Mouse (Mus musculus): Measurements from ENCODE around the gene 2700049A03Rik. TPM values are rescaled to one million over a fixed set of nuclear protein-coding genes. Genes with fewer than 3 reads are reported as not detected.

2700049A03Rik gene
- polyA plus RNA-seq, 1 experiment from 2014 or later, result 13.9 TPM

DNA sequence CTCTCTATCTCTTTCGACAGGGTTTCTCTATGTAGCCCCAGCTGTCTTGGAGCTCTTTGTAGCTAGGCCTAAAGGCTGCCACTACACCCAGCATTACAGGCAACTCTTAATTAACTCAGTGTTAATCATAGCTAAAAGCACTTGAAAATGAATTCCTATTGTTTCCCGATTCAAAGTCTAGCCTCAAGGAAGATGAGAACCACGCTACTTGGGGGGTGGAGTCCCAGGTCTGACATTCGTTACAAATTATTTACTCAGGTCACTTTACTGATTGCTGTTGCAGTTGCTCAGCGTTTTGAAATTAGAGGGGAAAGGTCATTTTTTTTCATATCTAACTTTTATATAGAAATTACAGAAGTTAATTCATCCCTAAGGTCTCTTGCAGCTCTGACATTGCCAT lies 1.1 kb upstream of the 2700049A03Rik start:
- peak overlapping the region; percentile 92 for H3K9ac ChIP-seq
- H3K36me3 ChIP-seq (replicated peaks; ENCODE audit: control insufficient read depth, insufficient read depth), result peaks cover 31% of the 10 kb centered on the region
- H3K4me2 ChIP-seq (replicated peaks), result peak overlapping the region; percentile 89
- no peak for ATAC-seq (ENCODE audit: low FRiP score)
- no peak for DNase-seq (ENCODE audit: low spot score)
- H3K27me3 ChIP-seq (ENCODE audit: control insufficient read depth, insufficient read depth, low read length), result no peaks in the 10 kb centered on the region
- peaks cover 22% of the 10 kb centered on the region for H3K4me1 ChIP-seq (replicated peaks; ENCODE audit: control insufficient read depth, insufficient read depth, low read length)
- WGBS, result 40% methylated on average over 5 of the region's 5 CpGs
- no peak overlapping the region for H3K27ac ChIP-seq
- no peaks in the 10 kb centered on the region for H3K9me3 ChIP-seq (ENCODE audit: control insufficient read depth, low read length)
- peak overlapping the region; percentile 86 for H3K4me3 ChIP-seq (replicated peaks; ENCODE audit: low read length)

DNA sequence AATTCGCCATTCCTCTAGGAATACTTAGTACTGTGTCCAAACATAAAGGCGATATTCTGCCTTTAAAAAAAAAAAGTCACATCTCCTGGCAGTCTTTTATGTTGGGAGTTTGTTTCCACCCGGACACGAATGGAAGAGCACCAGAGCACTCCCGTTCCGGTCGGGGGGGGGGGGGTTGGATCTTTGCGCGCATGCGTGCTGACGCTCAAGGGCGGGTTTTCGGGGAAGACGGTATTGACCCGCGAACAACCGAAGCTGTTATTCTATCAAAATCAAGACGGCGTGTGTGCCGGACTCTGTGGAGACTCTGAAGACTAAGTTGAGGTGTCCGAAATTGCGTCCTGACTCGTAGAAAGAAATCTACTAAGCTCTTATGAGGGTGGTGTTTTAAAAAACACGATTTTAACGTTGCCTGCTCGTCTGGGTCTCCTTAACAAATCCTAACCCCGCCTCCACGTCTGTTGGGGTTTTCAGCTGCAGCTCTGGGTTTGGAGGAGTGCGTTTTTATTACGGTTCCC lies 385 bp downstream of the 2700049A03Rik start:
- H3K9ac ChIP-seq, result peak overlapping the region; percentile 92
- peak overlapping the region; percentile 89 for H3K4me2 ChIP-seq (replicated peaks)
- H3K9me3 ChIP-seq (ENCODE audit: control insufficient read depth, low read length), result no peaks in the 10 kb centered on the region
- H3K4me1 ChIP-seq (replicated peaks; ENCODE audit: control insufficient read depth, insufficient read depth, low read length), result peaks cover 22% of the 10 kb centered on the region
- H3K36me3 ChIP-seq (replicated peaks; ENCODE audit: control insufficient read depth, insufficient read depth), result peaks cover 33% of the 10 kb centered on the region
- peak overlapping the region; percentile 86 for H3K4me3 ChIP-seq (replicated peaks; ENCODE audit: low read length)
- peak; percentile 95 for DNase-seq (ENCODE audit: low spot score)
- no peaks in the 10 kb centered on the region for H3K27me3 ChIP-seq (ENCODE audit: control insufficient read depth, insufficient read depth, low read length)
- WGBS, result under 1% methylated on average over 30 of the region's 30 CpGs
- peak overlapping the region; percentile 72 for H3K27ac ChIP-seq
- peak; percentile 89 for ATAC-seq (ENCODE audit: low FRiP score)

DNA sequence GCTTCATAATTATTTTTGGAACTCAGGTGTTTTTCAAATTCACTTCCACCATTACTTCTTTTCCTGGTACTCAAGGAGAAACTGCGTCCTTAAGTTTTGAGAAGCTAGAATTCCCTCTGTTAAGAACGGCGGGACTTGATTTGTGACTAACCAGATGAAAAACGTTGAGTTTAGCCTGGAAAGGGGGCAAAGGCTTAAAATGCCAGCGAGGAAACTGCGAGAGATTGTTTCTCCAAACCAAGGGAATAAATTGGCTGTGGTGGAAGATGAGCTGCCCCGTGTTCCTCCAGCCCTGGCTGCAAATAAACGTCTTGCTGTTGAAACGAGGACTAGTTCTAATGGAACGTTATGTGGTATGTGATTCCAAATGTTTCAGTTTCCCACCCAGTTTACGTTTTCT lies 1.0 kb downstream of the 2700049A03Rik start:
- H3K27ac ChIP-seq, result no peak overlapping the region

GRCm38 (mm10) chr12:71139258-71139828 lies 2.7 kb downstream of the 2700049A03Rik start:
- H3K27me3 ChIP-seq (ENCODE audit: control insufficient read depth, insufficient read depth, low read length), result no peaks in the 10 kb centered on the region
- no peak for ATAC-seq (ENCODE audit: low FRiP score)
- no peak overlapping the region for H3K4me3 ChIP-seq (replicated peaks; ENCODE audit: low read length)
- peak overlapping the region; percentile 89 for H3K4me2 ChIP-seq (replicated peaks)
- H3K9me3 ChIP-seq (ENCODE audit: control insufficient read depth, low read length), result no peaks in the 10 kb centered on the region
- no peak overlapping the region for H3K27ac ChIP-seq
- no peak overlapping the region for H3K9ac ChIP-seq
- no peak for DNase-seq (ENCODE audit: low spot score)
- WGBS, result 85% methylated on average over 5 of the region's 5 CpGs
- peaks cover 22% of the 10 kb centered on the region for H3K4me1 ChIP-seq (replicated peaks; ENCODE audit: control insufficient read depth, insufficient read depth, low read length)
- peaks cover 42% of the 10 kb centered on the region for H3K36me3 ChIP-seq (replicated peaks; ENCODE audit: control insufficient read depth, insufficient read depth)

More for the DNA sequence above, 1.0 kb downstream of the 2700049A03Rik start:
- Histone ChIP-seq H3K4me3 (replicated peaks; ENCODE audit: low read length) (peak overlapping the region; percentile 86), H3K4me1 (replicated peaks; ENCODE audit: control insufficient read depth, insufficient read depth, low read length) (peaks cover 22% of the 10 kb centered on the region), H3K27me3 (ENCODE audit: control insufficient read depth, insufficient read depth, low read length) (no peaks in the 10 kb centered on the region), H3K9ac (peak overlapping the region; percentile 92), H3K4me2 (replicated peaks) (peak overlapping the region; percentile 89), H3K36me3 (replicated peaks; ENCODE audit: control insufficient read depth, insufficient read depth) (peaks cover 34% of the 10 kb centered on the region), H3K9me3 (ENCODE audit: control insufficient read depth, low read length) (no peaks in the 10 kb centered on the region)
- no peak for ATAC-seq (ENCODE audit: low FRiP score)
- WGBS, result 12% methylated on average over 11 of the region's 11 CpGs
- DNase-seq (ENCODE audit: low spot score), result no peak

DNA sequence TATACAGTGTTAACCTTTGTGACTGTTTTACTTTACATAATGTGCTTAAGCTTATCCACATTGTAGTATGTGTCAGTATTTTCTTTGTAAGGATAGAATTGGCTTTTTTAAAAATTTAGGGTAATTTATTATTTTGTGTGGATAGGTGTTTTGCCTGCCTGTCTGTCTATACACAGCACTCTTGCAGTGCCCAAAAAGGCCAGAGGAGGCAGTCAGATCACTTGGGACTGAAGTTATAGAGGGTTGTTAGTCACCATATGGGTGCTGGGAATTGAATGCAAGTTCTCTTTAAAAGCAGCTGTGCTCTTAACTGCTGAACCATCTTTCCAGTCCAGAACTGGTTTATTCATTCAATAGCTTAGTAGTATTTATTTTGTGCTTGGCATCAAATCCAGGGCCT lies 4.5 kb downstream of the 2700049A03Rik start:
- ATAC-seq (ENCODE audit: low FRiP score) (no peak), DNase-seq (ENCODE audit: low spot score) (no peak)
- H3K36me3 ChIP-seq (replicated peaks; ENCODE audit: control insufficient read depth, insufficient read depth), result peaks cover 52% of the 10 kb centered on the region

DNA sequence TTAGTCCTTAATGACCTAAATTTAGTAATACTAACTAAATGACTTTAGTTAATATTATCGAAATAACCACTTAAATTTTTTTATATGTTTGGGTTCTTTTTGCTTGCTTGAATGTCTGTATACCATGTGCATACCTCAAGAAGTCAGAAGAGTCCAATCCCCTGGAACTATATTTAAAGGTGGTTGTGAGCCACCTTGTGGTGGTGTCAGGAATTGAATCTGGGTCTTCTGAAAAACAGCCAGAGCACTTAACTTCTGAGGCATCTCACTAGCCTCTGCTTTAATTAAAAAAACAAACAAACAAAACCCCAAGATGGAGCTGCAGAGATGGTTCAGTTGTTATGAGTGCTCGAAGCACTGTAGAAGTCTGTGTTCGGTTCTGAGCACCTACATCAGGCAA lies 11.0 kb downstream of the 2700049A03Rik start:
- Histone ChIP-seq H3K4me2 (replicated peaks) (no peak overlapping the region), H3K4me1 (replicated peaks; ENCODE audit: control insufficient read depth, insufficient read depth, low read length) (no peaks in the 10 kb centered on the region), H3K9ac (no peak overlapping the region), H3K4me3 (replicated peaks; ENCODE audit: low read length) (no peak overlapping the region), H3K27ac (no peak overlapping the region), H3K9me3 (ENCODE audit: control insufficient read depth, low read length) (no peaks in the 10 kb centered on the region), H3K27me3 (ENCODE audit: control insufficient read depth, insufficient read depth, low read length) (no peaks in the 10 kb centered on the region), H3K36me3 (replicated peaks; ENCODE audit: control insufficient read depth, insufficient read depth) (peaks cover 61% of the 10 kb centered on the region)
- ATAC-seq (ENCODE audit: low FRiP score) (no peak), DNase-seq (ENCODE audit: low spot score) (peak; percentile 77)
- 91% methylated on average over 3 of the region's 3 CpGs for WGBS

More for the DNA sequence above, 4.5 kb downstream of the 2700049A03Rik start:
- no peaks in the 10 kb centered on the region for H3K27me3 ChIP-seq (ENCODE audit: control insufficient read depth, insufficient read depth, low read length)
- no peak overlapping the region for H3K9ac ChIP-seq
- no peak overlapping the region for H3K4me3 ChIP-seq (replicated peaks; ENCODE audit: low read length)
- no peaks in the 10 kb centered on the region for H3K9me3 ChIP-seq (ENCODE audit: control insufficient read depth, low read length)
- peaks cover 17% of the 10 kb centered on the region for H3K4me1 ChIP-seq (replicated peaks; ENCODE audit: control insufficient read depth, insufficient read depth, low read length)
- H3K27ac ChIP-seq, result no peak overlapping the region
- no peak overlapping the region for H3K4me2 ChIP-seq (replicated peaks)

- no peak overlapping the region for H3K27ac ChIP-seq
- no peaks in the 10 kb centered on the region for H3K27me3 ChIP-seq (ENCODE audit: control insufficient read depth, insufficient read depth, low read length)
- ATAC-seq (ENCODE audit: low FRiP score) (no peak), DNase-seq (ENCODE audit: low spot score) (no peak)
- no peak overlapping the region for H3K9ac ChIP-seq
- no peak overlapping the region for H3K4me2 ChIP-seq (replicated peaks)
- no peaks in the 10 kb centered on the region for H3K4me1 ChIP-seq (replicated peaks; ENCODE audit: control insufficient read depth, insufficient read depth, low read length)
- peaks cover 62% of the 10 kb centered on the region for H3K36me3 ChIP-seq (replicated peaks; ENCODE audit: control insufficient read depth, insufficient read depth)
- over 99% methylated on average over 9 of the region's 9 CpGs for WGBS
- H3K4me3 ChIP-seq (replicated peaks; ENCODE audit: low read length), result no peak overlapping the region
- H3K9me3 ChIP-seq (ENCODE audit: control insufficient read depth, low read length), result no peaks in the 10 kb centered on the region
Observed at GRCm38 (mm10) chr12:71148801-71149200, 12.2 kb downstream of the 2700049A03Rik start.

- H3K9me3 ChIP-seq (ENCODE audit: control insufficient read depth, low read length), result no peaks in the 10 kb centered on the region
- WGBS, result 90% methylated on average over 6 of the region's 6 CpGs
- H3K27ac ChIP-seq, result no peak overlapping the region
- H3K4me3 ChIP-seq (replicated peaks; ENCODE audit: low read length), result no peak overlapping the region
- DNase-seq (ENCODE audit: low spot score) (no peak), ATAC-seq (ENCODE audit: low FRiP score) (no peak)
- H3K27me3 ChIP-seq (ENCODE audit: control insufficient read depth, insufficient read depth, low read length), result no peaks in the 10 kb centered on the region
- no peak overlapping the region for H3K4me2 ChIP-seq (replicated peaks)
- H3K4me1 ChIP-seq (replicated peaks; ENCODE audit: control insufficient read depth, insufficient read depth, low read length), result no peaks in the 10 kb centered on the region
- H3K9ac ChIP-seq, result no peak overlapping the region
- H3K36me3 ChIP-seq (replicated peaks; ENCODE audit: control insufficient read depth, insufficient read depth), result peaks cover 61% of the 10 kb centered on the region
Observed at GRCm38 (mm10) chr12:71149456-71149855, 12.8 kb downstream of the 2700049A03Rik start.

DNA sequence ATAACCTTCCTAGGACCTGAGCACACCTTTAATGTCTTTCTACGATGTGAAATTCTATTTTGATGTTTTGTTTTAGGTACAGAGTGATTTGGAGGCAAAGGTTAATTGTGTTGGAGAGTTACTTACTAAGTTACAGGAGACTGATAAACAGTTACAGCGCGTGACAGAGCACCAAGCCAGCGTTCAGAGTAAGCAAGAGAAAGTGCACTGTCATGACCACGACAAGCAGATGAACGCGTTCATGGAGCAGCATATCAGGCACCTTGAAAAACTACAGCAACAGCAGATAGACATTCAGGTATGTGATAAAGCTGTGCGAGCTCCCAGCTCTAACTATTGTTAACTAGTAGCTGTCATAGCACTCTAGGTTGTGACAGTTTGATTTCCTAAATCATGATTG lies 13.5 kb downstream of the 2700049A03Rik start:
- no peaks in the 10 kb centered on the region for H3K4me1 ChIP-seq (replicated peaks; ENCODE audit: control insufficient read depth, insufficient read depth, low read length)
- H3K27ac ChIP-seq, result no peak overlapping the region
- ATAC-seq (ENCODE audit: low FRiP score) (no peak), DNase-seq (ENCODE audit: low spot score) (no peak)
- no peak overlapping the region for H3K4me2 ChIP-seq (replicated peaks)
- no peaks in the 10 kb centered on the region for H3K27me3 ChIP-seq (ENCODE audit: control insufficient read depth, insufficient read depth, low read length)
- peaks cover 68% of the 10 kb centered on the region for H3K36me3 ChIP-seq (replicated peaks; ENCODE audit: control insufficient read depth, insufficient read depth)
- no peak overlapping the region for H3K9ac ChIP-seq
- 97% methylated on average over 8 of the region's 8 CpGs for WGBS
- H3K9me3 ChIP-seq (ENCODE audit: control insufficient read depth, low read length), result no peaks in the 10 kb centered on the region
- H3K4me3 ChIP-seq (replicated peaks; ENCODE audit: low read length), result no peak overlapping the region

DNA sequence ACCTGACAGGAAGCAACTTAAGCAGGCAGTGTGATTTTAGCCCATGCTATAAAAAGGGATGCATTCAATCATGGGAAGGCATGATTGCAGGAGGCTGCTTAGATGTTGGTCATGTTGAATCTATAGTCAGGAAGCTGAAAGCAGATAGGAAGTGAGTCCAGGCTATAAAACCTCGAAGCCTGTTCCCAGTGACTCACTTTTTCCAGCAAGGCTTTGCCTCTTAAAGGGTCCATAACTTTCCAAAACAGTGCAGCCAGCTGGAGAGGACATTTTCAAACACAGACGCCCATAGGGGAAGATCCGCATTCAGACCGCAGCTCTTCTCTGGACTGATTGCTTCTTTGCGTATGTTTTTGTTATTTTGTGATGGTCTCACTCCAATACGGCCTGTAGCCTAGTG lies 18.3 kb downstream of the 2700049A03Rik start:
- H3K36me3 ChIP-seq (replicated peaks; ENCODE audit: control insufficient read depth, insufficient read depth), result peaks cover 78% of the 10 kb centered on the region
- H3K9me3 ChIP-seq (ENCODE audit: control insufficient read depth, low read length), result no peaks in the 10 kb centered on the region
- WGBS, result 96% methylated on average over 6 of the region's 6 CpGs
- DNase-seq (ENCODE audit: low spot score) (no peak), ATAC-seq (ENCODE audit: low FRiP score) (no peak)
- H3K4me1 ChIP-seq (replicated peaks; ENCODE audit: control insufficient read depth, insufficient read depth, low read length), result no peaks in the 10 kb centered on the region
- H3K27ac ChIP-seq, result no peak overlapping the region
- no peak overlapping the region for H3K4me2 ChIP-seq (replicated peaks)
- H3K27me3 ChIP-seq (ENCODE audit: control insufficient read depth, insufficient read depth, low read length), result no peaks in the 10 kb centered on the region
- no peak overlapping the region for H3K4me3 ChIP-seq (replicated peaks; ENCODE audit: low read length)
- H3K9ac ChIP-seq, result no peak overlapping the region
